Mouse (Mus musculus) kidney, embryonic 16.5 days (tissue): ENCODE measurements at regions not wholly inside any gene's neighbourhood (a gene's known extent, or its start where the extent isn't known, plus 50 kb on each side); places are given as distances from the start of the nearest gene placed in this dataset.

Experiments
- ATAC-seq: fragments of 200-750 bp; cut with Nextera tagmentation; 2 replicates; pipeline ENCODE4 v1.8.0; 2017; ENCODE audit warnings: moderate TSS enrichment; ENCODE audit not compliant: low FRiP score, low TSS enrichment
- H3K27ac ChIP-seq: fragments of 300-500 bp; sonication (generic); 2 replicates; pipeline ENCODE4 v1.5.1; 2014; ENCODE audit warnings: low read length
- H3K27me3 ChIP-seq: fragments of 300-500 bp; sonication (generic); 2 replicates; pipeline ENCODE4 v1.6.1; 2014; ENCODE audit warnings: low read length, control low read depth, mixed read lengths; ENCODE audit not compliant: insufficient read depth
- H3K36me3 ChIP-seq: fragments of 300-500 bp; sonication (generic); 2 replicates; pipeline ENCODE4 v1.6.1; 2014; ENCODE audit warnings: low read length, control low read depth, mixed read lengths; ENCODE audit not compliant: insufficient read depth
- H3K4me1 ChIP-seq: fragments of 300-500 bp; sonication (generic); 2 replicates; pipeline ENCODE4 v1.6.1; 2014; ENCODE audit warnings: low read length, control low read depth, mixed read lengths; ENCODE audit not compliant: insufficient read depth
- H3K4me2 ChIP-seq: fragments of 300-500 bp; sonication (generic); replicated peaks from 2 replicates; pipeline ENCODE4 v1.6.1; 2014; ENCODE audit warnings: low read depth, low read length
- H3K4me3 ChIP-seq: fragments of 300-500 bp; sonication (generic); 2 replicates; pipeline ENCODE4 v1.5.1; 2014; ENCODE audit warnings: mild to moderate bottlenecking, low read length
- H3K9ac ChIP-seq: fragments of 300-500 bp; sonication (generic); replicated peaks from 2 replicates; pipeline ENCODE4 v1.6.1; 2014; ENCODE audit warnings: low read length
- H3K9me3 ChIP-seq: fragments of 300-500 bp; sonication (generic); 2 replicates; pipeline ENCODE4 v1.6.1; 2016; ENCODE audit warnings: low read length, control low read depth
- WGBS: fragments of 180-500 bp; shearing (Covaris S2); extraction: QIAGEN DNeasy Blood & Tissue Kit; methylation state at CpG from one replicate; pipeline ENCODE4 v1.1.7; 2014; 5-methylcytosine and 5-hydroxymethylcytosine counted together

DNA sequence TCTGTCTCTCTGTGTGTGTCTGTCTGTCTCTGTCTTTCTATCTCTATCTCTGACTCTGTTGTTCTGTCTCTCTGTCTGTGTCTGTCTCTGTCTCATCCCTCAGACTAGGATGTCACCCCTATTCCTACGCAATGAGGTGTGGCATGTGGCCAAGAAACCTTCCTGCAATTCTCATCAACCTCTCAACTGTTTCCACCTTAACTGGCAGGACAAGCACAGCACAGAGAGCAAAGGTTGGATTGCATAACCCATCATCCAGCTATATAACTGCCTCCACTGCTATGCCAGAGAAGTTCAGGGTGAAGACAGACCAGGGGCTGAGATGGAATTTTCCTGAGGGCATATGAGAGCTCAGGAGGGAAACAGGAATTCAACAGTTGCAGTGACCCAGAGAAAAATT lies 60.3 kb upstream of the Cdyl2 start:
- H3K4me1 ChIP-seq: no peaks in the 10 kb centered on the region
- H3K9ac ChIP-seq: no peak overlapping the region
- H3K27ac ChIP-seq: no peak overlapping the region
- no peak for ATAC-seq
- 64% methylated on average over 1 of the region's 1 CpGs for WGBS
- H3K27me3 ChIP-seq: no peaks in the 10 kb centered on the region
- H3K4me2 ChIP-seq: no peak overlapping the region
- H3K4me3 ChIP-seq: no peak overlapping the region
- H3K9me3 ChIP-seq: no peaks in the 10 kb centered on the region
- no peaks in the 10 kb centered on the region for H3K36me3 ChIP-seq

DNA sequence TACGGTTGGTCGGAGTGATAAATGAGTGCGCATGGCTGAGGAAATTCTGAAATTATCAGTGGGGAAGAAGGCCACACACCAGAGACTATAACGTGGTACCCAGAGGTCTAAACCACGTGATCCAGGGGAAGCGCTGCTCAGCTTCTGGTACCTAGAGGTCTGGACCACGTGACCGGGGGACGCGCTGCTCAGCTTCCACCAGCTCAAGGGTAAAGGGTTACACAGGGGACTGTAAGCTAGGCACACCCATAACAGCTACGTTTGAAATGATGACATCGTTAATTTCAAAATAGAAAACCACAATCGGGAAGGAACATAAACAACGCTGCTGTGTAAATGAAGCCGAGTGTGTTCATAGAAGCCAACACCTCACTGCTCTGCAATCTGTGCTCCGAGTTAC lies 57.5 kb upstream of the Cdyl2 start:
- Histone ChIP-seq H3K4me3 (no peak overlapping the region), H3K27ac (no peak overlapping the region), H3K9ac (no peak overlapping the region), H3K4me1 (no peaks in the 10 kb centered on the region), H3K36me3 (no peaks in the 10 kb centered on the region), H3K27me3 (no peaks in the 10 kb centered on the region), H3K4me2 (no peak overlapping the region), H3K9me3 (0 out of 2 replicates have a peak, but pooled peaks cover 2% of the 10 kb centered on the region)
- no peak for ATAC-seq
- WGBS: 74% methylated on average over 16 of the region's 16 CpGs
